Mouse (Mus musculus): ENCODE results near the gene Smpdl3b. TPM values are rescaled to one million over a fixed set of nuclear protein-coding genes. Genes with fewer than 3 reads are reported as not detected.
"Not testable (repeated sequence)": the region's sequence is repeated elsewhere in the genome, so short reads cannot be mapped to it uniquely, and the experiment has no call there.

Smpdl3b gene
- total RNA-seq, 2 experiments from 2014 or later = 2.3 to 2.6 TPM

DNA sequence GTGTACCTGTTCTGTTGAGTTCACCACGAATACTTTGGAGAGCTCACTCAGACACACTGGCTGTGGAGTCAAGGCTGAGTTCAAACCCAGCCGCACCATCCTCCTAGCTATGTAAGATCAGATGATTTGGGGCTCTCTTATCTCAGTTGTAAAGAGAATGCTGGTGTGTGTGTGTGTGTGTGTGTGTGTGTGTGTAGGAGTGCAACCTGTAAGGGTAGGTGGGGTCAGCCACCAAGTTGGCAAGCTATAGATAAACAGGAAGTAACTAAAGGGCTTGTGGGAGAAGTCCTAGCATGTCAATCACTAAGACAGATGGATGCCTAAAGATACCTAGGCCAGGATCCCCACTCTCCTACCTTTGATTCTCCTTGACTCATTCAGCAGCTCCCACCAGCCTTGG, 26.7 kb upstream of the Smpdl3b start:
- DNase-seq (ENCODE audit: low spot score in 2 of 2) = no peak

DNA sequence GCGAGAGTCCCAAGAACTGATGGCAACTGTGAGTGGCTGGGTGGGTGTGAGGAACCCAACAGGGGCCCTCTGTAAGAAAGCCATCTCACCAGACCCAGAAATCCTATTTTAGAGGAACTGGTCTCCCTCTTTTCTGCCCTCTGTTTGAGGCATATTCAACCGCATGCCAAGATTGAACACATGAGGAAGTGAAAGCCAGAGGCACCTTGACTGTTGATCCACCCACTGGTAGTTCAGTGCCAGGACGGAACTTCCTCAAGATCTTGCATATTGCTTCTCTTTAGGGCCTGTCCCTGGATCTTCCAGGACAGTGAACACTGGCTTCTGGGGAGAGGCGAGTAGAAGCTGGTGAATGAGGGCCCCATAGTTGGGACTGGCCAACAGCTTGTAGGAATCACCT, 23.2 kb upstream of the Smpdl3b start:
- DNase-seq (ENCODE audit: low spot score in 2 of 2) = no peak

DNA sequence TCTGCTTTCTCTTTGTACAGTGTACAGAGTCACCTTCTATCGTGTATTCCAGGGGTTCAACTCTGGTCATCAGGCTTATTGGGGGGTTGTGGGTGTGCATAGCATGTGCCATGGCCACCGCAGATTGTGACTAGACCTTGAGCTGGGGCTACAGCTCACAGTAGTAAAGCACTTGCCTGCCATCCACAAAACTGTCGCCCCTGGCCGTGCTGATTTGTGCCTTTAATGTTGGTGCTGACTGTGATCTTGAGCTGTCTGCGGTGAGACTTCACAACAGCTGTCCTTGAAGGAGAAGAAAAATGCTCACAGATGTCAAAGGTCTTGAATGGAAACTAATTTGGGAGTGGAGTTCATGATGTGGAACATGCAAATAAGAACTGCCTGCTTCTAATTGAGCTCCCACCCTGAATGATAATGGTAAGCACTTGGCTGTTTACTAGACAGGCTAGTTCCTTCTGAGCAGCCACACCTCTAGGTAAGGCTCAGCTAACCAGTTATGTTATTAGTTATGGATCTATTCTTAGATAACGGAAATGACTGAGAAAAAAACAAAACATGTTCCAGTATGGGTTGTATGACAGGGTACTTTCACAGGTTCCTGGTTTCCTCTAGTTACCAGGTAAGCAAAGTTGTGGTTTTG, 21.6 kb upstream of the Smpdl3b start:
- DNase-seq (ENCODE audit: low spot score in 2 of 2) = no peak

DNA sequence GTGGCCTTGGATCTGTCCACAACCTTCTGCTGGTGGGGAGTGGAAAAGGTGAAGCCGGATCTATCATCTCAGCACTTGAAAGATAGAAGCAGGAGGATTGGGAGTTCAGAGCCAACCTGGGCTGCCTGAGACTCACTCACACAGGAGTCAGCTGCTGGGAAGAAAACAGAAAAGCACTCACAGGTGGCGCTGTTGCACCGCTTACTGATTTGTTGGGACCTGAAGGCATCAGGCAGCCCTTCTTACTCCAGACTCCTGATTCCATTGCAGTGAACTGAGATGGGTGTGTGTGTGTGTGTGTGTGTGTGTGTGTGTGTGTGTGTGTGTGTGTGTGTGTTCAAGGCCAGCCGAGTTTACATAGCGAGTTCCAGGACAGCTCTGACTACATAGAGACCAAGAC, 19.7 kb upstream of the Smpdl3b start:
- DNase-seq (ENCODE audit: low spot score in 2 of 2) = peak; percentile 37 to 63

DNA sequence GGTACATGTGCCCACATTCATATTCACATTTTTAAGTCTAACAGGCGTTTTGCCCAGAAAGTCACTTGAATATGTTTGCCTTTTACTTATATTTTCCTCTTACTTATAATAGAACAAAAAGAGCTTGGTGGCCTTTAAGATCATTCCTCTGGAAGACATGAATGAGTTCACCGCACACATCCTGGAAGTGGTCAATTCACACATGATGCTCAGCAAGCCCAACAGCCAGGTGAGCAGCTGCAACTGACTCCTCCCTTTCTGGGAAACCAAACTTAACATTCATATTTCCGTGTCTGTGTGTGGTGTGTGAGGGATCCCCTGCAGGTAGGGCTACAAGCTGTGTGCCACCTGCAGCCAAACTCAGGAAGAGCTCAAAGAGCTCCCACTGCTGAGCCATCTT, 17.9 kb upstream of the Smpdl3b start:
- no peak for DNase-seq (ENCODE audit: low spot score in 2 of 2)

DNA sequence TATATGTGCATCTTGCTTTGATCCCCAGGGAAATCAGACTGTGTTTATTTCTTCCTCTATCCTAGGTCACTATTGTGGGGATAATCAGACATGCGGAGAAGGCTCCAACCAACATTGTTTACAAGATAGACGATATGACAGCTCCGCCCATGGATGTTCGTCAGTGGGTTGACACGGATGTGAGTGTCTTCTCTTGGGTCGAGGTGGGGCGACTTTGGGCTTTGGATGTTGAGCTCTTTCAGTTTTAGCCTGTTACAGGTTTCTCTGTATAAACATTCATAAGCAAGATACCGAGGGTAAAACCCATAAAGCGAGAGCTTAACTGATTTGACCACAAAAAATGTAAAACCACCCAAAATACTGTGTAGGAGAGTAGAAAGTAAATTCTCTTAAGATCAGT, 14.7 kb upstream of the Smpdl3b start:
- DNase-seq (ENCODE audit: low spot score in 2 of 2) = no peak

DNA sequence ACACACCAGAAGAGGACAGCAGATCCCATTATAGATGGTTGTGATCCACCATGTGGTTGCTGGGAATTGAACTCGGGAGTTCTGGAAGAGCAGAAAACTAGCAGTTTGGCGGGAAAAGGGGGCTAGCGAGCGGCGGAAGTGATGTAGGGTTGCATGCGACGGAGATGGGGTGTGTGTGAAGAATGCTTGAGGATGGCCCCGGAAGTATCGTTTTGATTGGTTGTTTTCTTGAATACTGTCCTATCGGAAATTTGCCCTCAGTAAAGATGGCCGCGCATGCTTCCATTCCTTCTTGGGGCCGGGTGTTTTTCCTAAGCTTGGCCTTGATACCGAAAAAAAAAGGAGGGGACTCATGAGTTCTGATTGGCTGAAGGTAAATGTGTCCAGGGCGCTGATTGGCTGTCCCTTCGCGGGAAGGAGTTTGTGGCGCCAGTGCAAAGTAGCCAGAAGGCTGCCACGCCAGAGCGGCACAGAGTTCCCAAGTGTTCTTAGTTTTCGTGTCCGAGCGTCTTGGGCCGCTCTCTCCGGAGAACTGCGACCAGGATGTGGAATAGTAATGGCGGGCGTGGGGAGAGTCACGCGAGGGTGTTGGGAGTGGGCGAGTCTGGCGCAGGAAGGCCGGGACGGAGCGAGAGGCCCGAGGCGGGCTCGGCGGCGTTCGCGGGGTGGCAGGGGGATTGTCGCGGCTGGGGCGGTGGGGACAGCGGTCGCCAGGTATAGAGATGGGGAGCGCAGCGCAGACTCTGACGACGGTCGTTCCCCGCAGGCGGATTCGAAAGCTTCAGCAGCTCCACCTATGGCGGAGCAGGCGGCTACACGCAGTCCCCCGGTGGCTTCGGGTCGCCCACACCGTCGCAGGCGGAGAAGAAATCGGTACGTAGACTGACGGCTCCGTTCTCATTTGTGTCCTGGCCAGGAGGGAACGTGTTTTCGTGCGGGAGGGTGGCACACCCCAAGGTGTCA, 11.1 kb upstream of the Smpdl3b start, which contains the start of gene Rpa2:
Gene Rpa2 (plus strand): TSS at position 419 of the 963 bp plus-strand sequence.
- DNase-seq (ENCODE audit: low spot score in 2 of 2) = peak; percentile 93 to 98

DNA sequence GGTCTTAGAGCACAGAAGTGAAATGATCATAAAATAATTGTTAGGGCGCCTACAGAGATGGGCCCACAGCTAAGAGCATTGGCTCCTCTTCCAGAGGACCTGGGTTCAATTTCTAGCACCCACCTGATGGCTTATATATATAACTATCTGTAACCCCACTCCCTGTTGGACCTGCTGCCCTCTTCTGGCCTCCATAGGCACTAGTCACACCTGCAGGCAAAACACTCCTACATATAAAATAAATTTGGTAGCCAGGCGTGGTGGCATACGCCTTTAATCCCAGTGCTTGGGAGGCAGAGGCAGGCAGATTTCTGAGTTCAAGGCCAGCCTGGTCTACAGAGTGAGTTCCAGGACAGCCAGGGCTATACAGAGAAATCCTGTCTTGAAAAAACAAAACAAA, 6.1 kb upstream of the Smpdl3b start:
- DNase-seq (ENCODE audit: low spot score in 2 of 2) = not testable (repeated sequence)

DNA sequence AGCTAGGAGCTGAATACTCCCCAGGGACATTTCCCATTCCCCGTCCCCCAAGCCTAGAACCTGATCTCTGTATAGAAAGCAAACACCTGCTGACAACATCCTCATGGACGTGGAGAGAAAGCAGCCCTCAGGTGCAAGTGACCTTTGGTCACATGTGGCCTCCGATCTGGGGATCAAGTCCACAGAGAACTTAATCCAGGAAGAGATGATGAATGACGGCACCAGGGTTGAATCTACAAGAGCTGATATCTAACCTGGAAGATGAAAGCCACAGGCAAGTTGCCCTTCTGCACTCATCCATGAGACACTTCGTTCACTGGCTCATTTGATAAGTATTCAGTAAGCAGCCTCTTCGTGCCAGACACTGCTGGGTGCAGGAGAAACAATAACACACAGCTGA, 5.5 kb upstream of the Smpdl3b start:
- DNase-seq (ENCODE audit: low spot score in 2 of 2) = no peak

DNA sequence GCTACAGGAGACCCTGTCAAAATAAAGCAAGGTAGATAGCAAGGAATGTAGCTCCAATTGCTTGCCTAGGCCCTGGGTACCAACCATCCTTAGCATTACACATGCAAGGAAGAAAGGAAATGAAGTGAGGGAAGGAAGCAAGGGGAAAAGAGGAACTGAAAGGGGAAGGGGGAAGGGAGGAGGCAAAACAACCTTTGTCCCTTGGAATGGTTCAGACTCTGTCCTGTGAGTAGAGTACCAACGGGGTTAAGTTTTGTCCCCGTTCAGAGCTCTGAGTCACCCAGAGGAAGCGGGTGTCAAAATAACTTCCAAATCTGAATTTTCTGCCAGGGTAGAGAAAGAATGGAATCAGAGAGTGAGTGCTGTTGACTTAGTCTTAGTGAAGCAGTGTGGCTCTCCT, 3.2 kb upstream of the Smpdl3b start:
- no peak for DNase-seq (ENCODE audit: low spot score in 2 of 2)

DNA sequence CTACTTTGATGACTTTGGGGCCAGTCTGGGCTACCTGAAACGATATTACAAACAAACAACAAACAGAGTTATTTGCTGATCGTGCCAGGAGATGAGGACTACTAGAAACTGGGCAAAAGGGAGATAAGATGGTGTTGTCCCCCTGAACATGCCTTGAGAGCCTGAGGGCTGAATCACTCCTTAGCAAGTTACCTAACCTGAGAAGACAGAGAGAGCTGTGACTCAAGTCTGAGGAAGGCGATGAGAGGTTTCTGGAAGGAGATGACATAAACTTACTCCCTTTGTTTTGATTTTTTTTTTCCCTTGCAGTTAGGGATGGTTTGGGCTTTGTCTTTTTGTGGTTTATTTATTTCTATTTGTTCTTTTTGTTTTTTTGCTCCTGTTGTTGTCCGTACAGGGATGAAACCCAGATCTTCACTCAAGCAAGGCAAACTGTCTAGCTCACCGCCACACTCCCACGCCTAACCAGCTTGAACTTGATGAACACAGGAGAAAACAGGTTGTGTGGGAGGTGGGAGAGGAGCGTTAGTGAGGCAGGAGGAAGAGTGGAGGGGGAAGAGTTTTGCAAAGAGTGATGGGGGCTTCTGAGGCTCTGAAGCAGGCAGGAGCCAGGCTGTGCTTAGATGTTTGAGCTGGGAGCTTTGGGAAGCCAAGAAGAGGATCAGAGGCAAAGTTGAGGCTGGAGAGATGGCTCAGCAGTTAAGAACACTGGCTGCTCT, 740 bp upstream of the Smpdl3b start:
- DNase-seq (ENCODE audit: low spot score in 2 of 2) = no peak

DNA sequence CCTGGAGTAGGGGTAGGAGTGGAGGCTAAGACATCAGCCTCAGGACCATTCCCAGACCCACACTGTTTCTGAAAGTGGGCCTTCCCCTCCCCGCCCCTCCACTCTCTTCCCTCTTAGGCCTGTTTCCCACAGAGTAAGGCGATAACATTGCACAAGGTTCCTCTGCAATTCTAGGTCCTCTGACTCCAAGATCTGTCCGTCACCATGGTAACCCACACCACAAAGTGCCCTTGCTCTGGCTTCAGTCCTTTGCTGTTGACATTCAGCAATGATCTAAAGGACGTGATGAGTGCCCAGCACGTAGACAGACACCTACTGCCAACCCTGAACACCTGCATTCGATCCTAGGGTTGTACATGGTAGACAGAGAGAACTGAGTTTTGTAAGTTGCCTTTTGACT, 4.1 kb downstream of the Smpdl3b start:
- DNase-seq (ENCODE audit: low spot score in 2 of 2) = no peak

DNA sequence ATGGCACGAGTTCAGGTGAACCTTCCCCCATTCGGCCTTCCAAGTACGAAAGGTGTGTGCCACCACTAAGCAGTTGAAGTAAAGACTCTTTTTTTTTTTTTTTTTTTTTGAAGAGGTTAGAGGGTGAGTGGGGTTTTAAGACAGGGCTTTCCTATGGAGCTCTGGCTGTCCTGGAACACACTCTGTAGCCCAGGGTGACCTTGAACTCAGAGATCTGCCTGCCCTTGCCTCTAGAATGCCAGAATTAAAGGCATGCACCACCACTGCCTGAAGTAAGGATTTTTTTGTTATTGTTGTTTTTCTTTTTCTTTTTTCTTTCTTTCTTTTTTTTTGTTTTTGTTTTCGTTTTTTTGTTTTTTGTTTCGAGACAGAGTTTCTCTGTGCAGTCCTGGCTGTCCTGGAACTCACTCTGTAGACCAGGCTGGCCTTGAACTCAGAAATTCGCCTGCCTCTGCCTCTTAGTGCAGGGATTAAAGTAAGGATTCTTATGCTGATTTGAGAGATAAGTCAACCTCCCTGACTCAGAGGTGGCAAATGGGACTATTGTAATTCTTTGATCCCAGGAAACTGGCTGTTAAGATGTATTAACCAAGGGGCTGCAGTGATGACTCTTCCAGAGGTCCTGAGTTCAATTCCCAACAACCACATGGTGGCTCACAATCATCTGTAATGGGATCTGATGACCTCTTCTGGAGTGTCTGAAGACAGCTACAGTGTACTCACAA, 7.6 kb downstream of the Smpdl3b start:
- no peak for DNase-seq (ENCODE audit: low spot score in 2 of 2)

DNA sequence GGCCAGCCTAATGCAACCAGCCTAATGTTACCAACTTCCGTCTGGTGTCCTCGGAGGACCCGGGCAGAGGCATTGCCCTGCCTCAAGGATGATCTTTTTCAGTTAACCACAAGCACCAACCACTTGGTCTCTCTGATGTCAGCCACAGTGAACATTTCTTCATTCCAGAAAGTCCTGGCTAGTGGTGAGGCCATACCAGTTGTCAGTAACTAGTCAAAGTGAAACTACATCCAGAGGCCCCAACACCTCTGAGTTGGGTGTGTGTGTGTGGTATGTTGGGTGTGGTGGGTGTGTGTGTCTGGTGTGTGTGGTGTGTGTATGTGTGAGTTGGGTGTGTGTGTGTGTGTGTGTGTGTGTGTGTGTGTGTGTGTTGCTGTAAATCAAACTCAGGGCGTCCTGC, 8.3 kb downstream of the Smpdl3b start:
- DNase-seq (ENCODE audit: low spot score in 2 of 2) = no peak

DNA sequence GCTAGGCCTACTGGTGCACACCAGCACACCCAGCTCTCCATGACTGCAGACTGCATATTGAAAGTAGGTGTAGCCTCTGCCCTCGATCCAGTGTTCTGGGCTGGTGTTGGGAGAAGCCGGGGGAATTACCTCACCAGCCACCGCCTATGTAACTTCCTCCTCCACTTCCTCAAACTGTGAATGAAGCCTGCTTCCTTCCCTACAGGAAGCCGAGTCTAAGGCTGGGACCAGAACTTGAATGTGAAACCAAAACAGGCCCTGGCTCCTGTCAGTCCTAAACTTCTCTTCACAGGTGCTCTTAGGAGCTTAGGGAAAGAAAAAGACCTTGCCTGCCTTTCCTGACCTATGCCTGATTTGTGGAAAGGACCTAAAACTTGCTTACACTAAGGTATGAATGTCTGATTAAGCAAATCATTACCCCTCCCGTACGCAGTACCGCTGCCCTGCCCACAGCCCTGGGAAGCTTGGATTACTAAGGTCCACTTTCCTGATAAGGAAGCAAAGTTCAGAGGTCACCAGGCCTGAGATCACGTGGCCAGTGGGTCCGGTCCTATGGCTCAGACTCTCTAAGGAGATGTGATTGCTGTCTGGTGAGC, 9.3 kb downstream of the Smpdl3b start:
- no peak for DNase-seq (ENCODE audit: low spot score in 2 of 2)

DNA sequence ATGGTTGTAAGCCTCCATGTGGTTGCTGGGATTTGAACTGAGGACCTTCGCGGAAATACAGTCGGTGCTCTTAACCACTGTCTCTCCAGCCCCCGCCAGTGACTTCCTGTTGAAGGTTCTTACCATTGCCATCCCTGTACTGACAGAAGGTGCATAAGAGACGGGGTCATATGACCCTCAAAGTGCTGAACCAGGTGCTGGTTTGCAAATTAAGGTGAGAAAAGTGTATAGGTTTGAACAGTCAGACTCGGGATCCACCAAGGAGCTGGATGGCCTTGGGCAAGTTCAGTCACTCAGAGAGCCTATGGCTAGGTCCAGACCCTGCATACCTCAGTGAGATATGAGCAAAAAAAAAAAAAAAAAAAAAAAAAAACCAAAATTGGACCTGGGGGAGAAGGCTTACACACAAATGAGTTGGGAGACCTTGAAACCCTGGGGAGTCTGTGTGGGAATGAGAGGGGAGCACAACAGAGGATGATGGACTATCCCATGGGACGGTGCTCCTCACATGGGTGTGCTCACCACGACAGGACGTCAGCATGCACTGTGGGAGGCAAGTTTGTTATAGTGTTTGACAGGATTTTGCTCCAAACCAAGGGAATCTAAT, 10.0 kb downstream of the Smpdl3b start:
- DNase-seq (ENCODE audit: low spot score in 2 of 2) = no peak

DNA sequence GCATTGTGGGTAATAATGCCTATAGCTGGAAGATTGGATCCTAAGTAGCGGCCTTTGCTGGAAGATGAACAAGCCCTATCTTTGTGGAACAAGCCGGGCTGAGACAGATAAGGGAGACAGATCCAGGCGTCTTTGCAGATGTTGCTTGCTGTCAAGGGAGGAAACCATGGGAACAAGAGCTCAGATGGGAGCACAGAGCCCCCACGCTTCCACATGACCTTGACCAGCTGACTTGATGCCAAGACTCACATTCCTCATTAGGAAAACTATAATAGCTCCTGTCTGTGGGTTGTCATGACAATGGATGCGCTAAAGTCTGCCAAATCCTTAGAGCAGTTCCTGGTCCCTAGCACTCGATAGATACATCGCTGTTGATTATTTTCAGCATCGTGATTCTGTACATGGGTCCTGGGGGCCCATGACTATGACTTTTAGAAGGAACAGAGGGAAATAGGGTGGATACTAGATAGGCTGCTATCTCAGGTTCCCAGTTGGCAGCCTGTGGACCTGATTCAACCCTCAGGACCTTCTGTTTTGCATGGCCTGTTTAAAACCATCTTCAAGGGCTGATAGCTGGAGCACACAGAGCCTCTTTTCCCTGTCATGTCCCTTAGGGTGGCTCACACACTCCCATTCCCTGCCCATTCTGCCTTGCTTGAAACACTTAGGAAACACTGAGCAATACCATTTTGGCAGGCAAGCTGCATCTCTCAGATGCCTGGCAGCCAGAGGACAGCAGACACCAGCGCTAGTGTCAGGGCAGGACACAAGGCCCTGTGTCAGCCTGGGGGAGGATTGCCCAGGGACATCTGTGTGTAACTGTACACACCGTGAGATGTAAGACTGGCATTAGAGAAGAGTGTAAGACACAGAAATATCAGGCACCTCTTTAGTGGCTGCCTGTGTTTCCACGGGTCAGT, 12.8 kb downstream of the Smpdl3b start:
- no peak for DNase-seq (ENCODE audit: low spot score in 2 of 2)

DNA sequence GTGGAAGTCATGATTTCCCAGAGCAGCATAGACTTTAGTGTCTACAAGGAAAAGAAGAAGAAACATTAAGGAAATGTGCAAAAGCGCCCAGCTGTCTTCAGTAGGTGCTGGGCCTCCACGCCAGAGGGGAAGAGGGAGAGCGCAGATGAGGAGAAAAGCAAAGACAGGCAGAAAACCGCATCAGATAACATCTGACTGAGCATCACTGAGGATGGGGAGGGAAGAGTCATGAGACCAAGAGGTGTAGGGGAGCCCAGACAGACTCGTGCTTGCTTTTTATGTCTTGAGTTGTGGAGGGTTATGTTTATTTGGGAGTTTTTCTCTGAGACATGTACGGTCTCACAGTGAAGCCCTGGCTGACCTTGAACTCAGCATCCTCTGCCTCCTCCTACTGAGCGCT, 15.6 kb downstream of the Smpdl3b start:
- DNase-seq (ENCODE audit: low spot score in 2 of 2) = no peak

DNA sequence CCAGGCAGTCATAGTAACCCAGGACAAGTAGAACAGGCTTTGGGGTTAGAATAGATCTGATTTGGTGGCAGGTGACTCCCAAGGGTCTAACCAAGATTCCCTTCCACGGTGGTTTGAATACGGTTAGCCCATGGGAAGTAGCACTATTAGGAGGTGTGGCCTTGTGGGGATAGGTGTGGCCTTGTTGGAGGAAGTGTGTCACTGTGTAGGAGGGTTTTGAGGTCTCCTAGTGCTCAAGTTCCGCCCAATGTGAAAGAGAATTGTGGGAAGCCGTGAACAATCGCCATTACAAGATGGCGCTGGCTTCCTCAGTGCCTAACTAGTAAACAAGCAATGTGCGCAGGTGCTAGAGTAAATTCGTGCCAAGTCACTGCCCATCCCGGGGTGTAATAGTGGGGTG, 19.9 kb downstream of the Smpdl3b start:
- DNase-seq (ENCODE audit: low spot score in 2 of 2) = not testable (repeated sequence)
